Mouse (Mus musculus): ENCODE results near the gene Aldh3b1.

- TF ChIP-seq POLR2A (IDR thresholded peaks at IDR 0.05; ENCODE audit: borderline replicate concordance, insufficient read depth, low read length) (no peak), CTCF (IDR thresholded peaks at IDR 0.05; ENCODE audit: borderline replicate concordance, insufficient read depth, low read depth, low read length) (no peak)
Observed at GRCm38 (mm10) chr19:3906795-3907786, 22.5 kb downstream of the Aldh3b1 start, which contains the start of gene Tcirg1.
